Mouse (Mus musculus) embryonic facial prominence, embryonic 14.5 days (tissue): ENCODE measurements at regions not wholly inside any gene's neighbourhood (a gene's known extent, or its start where the extent isn't known, plus 50 kb on each side); places are given as distances from the start of the nearest gene placed in this dataset.

Experiments used
- ATAC-seq: fragments of 200-750 bp; cut with Nextera tagmentation; 2 replicates; pipeline ENCODE4 v1.8.0; 2017; ENCODE audit warnings: low read depth, moderate number of reproducible peaks, moderate TSS enrichment
- DNase-seq: peaks from one replicate; pipeline ENCODE4 v3.0.0-alpha.2; 2015; ENCODE audit warnings: low spot score
- H3K27ac ChIP-seq: fragments of 300-500 bp; sonication (generic); replicated peaks from 2 replicates; pipeline ENCODE4 v1.5.1; 2014; ENCODE audit warnings: low read depth, mild to moderate bottlenecking, low read length, moderate library complexity
- H3K27me3 ChIP-seq: fragments of 300-500 bp; sonication (generic); replicated peaks from 2 replicates; pipeline ENCODE4 v1.6.1; 2014; ENCODE audit warnings: low read length; ENCODE audit not compliant: control insufficient read depth, insufficient read depth
- H3K36me3 ChIP-seq: fragments of 300-500 bp; sonication (generic); 2 replicates; pipeline ENCODE4 v1.6.1; 2014; ENCODE audit warnings: low read length, mixed read lengths; ENCODE audit not compliant: control insufficient read depth, insufficient read depth
- H3K4me1 ChIP-seq: fragments of 300-500 bp; sonication (generic); 2 replicates; pipeline ENCODE4 v1.6.1; 2014; ENCODE audit warnings: antibody characterized with exemption, low read length; ENCODE audit not compliant: control insufficient read depth, insufficient read depth
- H3K4me2 ChIP-seq: fragments of 300-500 bp; sonication (generic); 2 replicates; pipeline ENCODE4 v1.6.1; 2014; ENCODE audit warnings: low read depth, mild to moderate bottlenecking, low read length, moderate library complexity, mixed read lengths
- H3K4me3 ChIP-seq: fragments of 300-500 bp; sonication (generic); 2 replicates; pipeline ENCODE4 v1.5.1; 2014; ENCODE audit warnings: low read depth, mild to moderate bottlenecking, low read length
- H3K9ac ChIP-seq: fragments of 300-500 bp; sonication (generic); 2 replicates; pipeline ENCODE4 v1.6.1; 2014; ENCODE audit warnings: low read depth, mild to moderate bottlenecking, low read length, moderate library complexity, mixed read lengths
- H3K9me3 ChIP-seq: fragments of 300-500 bp; sonication (generic); 2 replicates; pipeline ENCODE4 v1.6.1; 2016; ENCODE audit warnings: low read length; ENCODE audit not compliant: control insufficient read depth

GRCm38 (mm10) chr2:117071098-117071497 lies 50.1 kb upstream of the Spred1 start:
- no peak overlapping the region for H3K27ac ChIP-seq
- no peak overlapping the region for H3K4me2 ChIP-seq

More at GRCm38 (mm10) chr2:117071098-117071497, 50.1 kb upstream of the Spred1 start:
- Histone ChIP-seq H3K4me3 (no peak overlapping the region), H3K9me3 (no peaks in the 10 kb centered on the region), H3K27me3 (no peaks in the 10 kb centered on the region), H3K4me1 (no peaks in the 10 kb centered on the region), H3K36me3 (no peaks in the 10 kb centered on the region), H3K9ac (no peak overlapping the region)
- ATAC-seq (no peak), DNase-seq (no peak)
